Mouse (Mus musculus): ENCODE measurements around the gene Stra6l. TPM values are rescaled to one million over a fixed set of nuclear protein-coding genes. Genes with fewer than 3 reads are reported as not detected.
A peak's percentile ranks its signal among the peaks of the same experiment; 100 is the strongest.

Gene Stra6l
- polyA plus RNA-seq, 1 experiment from 2014 or later, result 5.9 TPM

GRCm38 (mm10) chr4:45848825-45849156 is 327 bp downstream of the Stra6l start:
- H3K9me3 ChIP-seq (replicated peaks), result no peaks in the 10 kb centered on the region
- H3K27ac ChIP-seq (replicated peaks), result peak overlapping the region; percentile 69
- H3K4me2 ChIP-seq, result peak overlapping the region; percentile 39
- H3K4me3 ChIP-seq (replicated peaks), result peak overlapping the region; percentile 41
- peaks cover 11% of the 10 kb centered on the region; the same call in 1 of the 2 replicates for H3K4me1 ChIP-seq (replicated peaks)
- H3K27me3 ChIP-seq, result no peaks in the 10 kb centered on the region; the same call in 1 of the 2 replicates
- 20% methylated on average over 10 of the region's 10 CpGs for WGBS (ENCODE audit: insufficient replicate concordance)
- no peaks in the 10 kb centered on the region for H3K36me3 ChIP-seq (replicated peaks)
- ATAC-seq (ENCODE audit: insufficient read depth), result 0 out of 2 replicates have a peak, but pooled peaks have one; percentile 31
- no peak overlapping the region for H3K9ac ChIP-seq

- Histone ChIP-seq H3K36me3 (replicated peaks) (no peaks in the 10 kb centered on the region), H3K9ac (no peak overlapping the region), H3K9me3 (replicated peaks) (no peaks in the 10 kb centered on the region), H3K4me3 (replicated peaks) (peak overlapping the region; percentile 41), H3K4me2 (peak overlapping the region; percentile 39), H3K4me1 (replicated peaks) (peaks cover 11% of the 10 kb centered on the region; the same call in 1 of the 2 replicates), H3K27me3 (no peaks in the 10 kb centered on the region; the same call in 1 of the 2 replicates), H3K27ac (replicated peaks) (0 out of 2 replicates have a peak overlapping the region, but pooled peaks have one; percentile 69)
- WGBS (ENCODE audit: insufficient replicate concordance), result 22% methylated on average over 1 of the region's 1 CpGs
- ATAC-seq (ENCODE audit: insufficient read depth), result no peak
Observed at GRCm38 (mm10) chr4:45849419-45849818, 955 bp downstream of the Stra6l start.

DNA sequence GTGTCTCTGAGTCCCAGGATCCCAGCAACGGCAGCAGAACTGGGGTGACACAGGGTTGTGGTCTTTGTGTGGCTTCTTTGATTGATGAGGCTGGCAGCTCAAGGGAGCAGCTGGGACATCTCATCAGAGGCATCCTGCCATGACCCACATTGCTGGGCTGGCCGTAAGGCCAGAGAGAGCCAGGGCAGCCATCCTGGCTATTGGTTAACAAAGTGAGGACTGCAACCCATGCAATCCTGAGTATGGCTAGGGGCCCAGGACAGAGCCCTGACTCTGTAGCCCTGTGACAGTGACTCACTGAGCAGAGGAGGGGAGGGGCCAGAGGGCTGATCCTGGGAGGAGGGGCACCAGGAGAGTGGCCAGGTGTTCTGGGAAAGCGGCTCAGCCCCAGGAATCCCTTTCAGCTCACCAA is 3.2 kb downstream of the Stra6l start:
- no peaks in the 10 kb centered on the region; the same call in 1 of the 2 replicates for H3K27me3 ChIP-seq
- H3K4me3 ChIP-seq (replicated peaks), result no peak overlapping the region
- no peak overlapping the region for H3K4me2 ChIP-seq
- H3K9ac ChIP-seq, result no peak overlapping the region
- 36% methylated on average over 3 of the region's 3 CpGs for WGBS (ENCODE audit: insufficient replicate concordance)
- ATAC-seq (ENCODE audit: insufficient read depth), result peak; percentile 81
- no peaks in the 10 kb centered on the region for H3K36me3 ChIP-seq (replicated peaks)
- H3K9me3 ChIP-seq (replicated peaks), result no peaks in the 10 kb centered on the region
- H3K4me1 ChIP-seq (replicated peaks), result peaks cover 11% of the 10 kb centered on the region; the same call in 1 of the 2 replicates
- H3K27ac ChIP-seq (replicated peaks), result no peak overlapping the region

DNA sequence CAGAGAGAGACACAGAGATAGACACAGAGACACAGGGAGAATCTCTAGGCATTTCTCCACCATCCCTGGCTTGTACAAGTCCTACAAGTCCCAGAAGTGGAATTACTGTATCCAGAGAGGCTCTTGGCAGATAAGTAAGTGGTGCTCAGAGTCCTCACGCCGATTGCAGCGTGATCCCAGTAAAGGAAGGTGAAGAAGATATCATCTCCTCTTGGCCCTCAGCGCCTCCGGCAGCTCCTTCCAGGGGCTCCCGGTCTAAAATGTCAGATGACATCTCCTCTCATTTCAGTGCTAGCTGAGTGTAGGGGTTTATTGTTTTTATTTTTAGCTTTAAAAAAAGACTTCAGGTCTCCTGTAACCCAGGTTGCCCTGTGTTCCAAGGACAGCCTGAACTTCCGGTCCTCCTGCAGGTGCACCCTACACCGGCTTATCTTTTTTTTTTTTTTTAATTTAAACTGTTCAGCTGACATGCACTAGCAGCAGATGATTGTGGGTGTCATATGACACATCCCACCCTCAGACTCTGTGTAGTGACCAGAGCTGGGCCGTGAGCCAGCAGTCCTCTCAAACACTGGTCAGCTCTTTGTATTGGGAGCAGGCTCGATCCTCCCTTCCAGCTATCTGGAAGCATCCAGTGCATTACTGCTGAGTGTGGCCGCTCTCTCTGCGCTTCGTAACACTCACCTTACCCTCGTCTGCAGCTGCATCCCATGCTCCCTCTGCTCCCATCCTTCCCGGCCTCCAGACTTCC is 5.2 kb downstream of the Stra6l start:
- H3K9ac ChIP-seq, result no peak overlapping the region
- H3K4me3 ChIP-seq (replicated peaks), result no peak overlapping the region
- ATAC-seq (ENCODE audit: insufficient read depth), result no peak
- peaks cover 4% of the 10 kb centered on the region; the same call in 1 of the 2 replicates for H3K4me1 ChIP-seq (replicated peaks)
- no peaks in the 10 kb centered on the region; the same call in 1 of the 2 replicates for H3K27me3 ChIP-seq
- no peaks in the 10 kb centered on the region for H3K9me3 ChIP-seq (replicated peaks)
- no peak overlapping the region for H3K27ac ChIP-seq (replicated peaks)
- WGBS (ENCODE audit: insufficient replicate concordance), result 62% methylated on average over 15 of the region's 15 CpGs
- no peak overlapping the region for H3K4me2 ChIP-seq
- H3K36me3 ChIP-seq (replicated peaks), result no peaks in the 10 kb centered on the region

- H3K4me1 ChIP-seq (replicated peaks), result peaks cover 4% of the 10 kb centered on the region; the same call in 1 of the 2 replicates
- H3K4me2 ChIP-seq, result no peak overlapping the region
- 46% methylated on average over 19 of the region's 19 CpGs for WGBS (ENCODE audit: insufficient replicate concordance)
- H3K9me3 ChIP-seq (replicated peaks), result no peaks in the 10 kb centered on the region
- H3K27me3 ChIP-seq, result no peaks in the 10 kb centered on the region
- H3K9ac ChIP-seq, result no peak overlapping the region
- H3K27ac ChIP-seq (replicated peaks), result no peak overlapping the region
- no peak for ATAC-seq (ENCODE audit: insufficient read depth)
- no peak overlapping the region for H3K4me3 ChIP-seq (replicated peaks)
- H3K36me3 ChIP-seq (replicated peaks), result 0 out of 2 replicates have a peak, but pooled peaks cover 4% of the 10 kb centered on the region
Observed at GRCm38 (mm10) chr4:45855803-45856424, 7.5 kb downstream of the Stra6l start.

DNA sequence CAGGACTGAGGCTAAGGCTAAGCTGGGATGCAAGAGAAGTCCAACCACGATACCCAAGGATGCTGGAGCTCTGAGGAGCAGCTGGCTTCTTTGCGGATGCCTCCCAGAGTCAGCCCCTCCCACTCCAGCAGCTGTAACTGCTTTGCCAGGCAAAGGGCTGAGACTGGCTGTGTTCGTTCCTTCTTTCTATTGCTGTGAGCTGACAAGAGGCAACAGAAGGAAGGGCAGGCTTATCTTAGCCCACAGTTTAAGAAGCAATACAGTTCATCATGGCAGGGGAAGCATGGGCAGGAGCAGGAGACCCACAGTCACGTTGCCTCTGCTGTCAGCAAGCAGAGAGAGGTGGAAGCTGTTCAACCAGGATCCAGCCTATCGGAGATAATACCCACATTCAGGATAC is 12.7 kb downstream of the Stra6l start:
- H3K4me1 ChIP-seq (replicated peaks), result no peaks in the 10 kb centered on the region
- no peak for ATAC-seq (ENCODE audit: insufficient read depth)
- no peak overlapping the region for H3K4me2 ChIP-seq
- WGBS (ENCODE audit: insufficient replicate concordance), result 40% methylated on average over 5 of the region's 5 CpGs
- H3K4me3 ChIP-seq (replicated peaks), result no peak overlapping the region
- no peaks in the 10 kb centered on the region for H3K27me3 ChIP-seq
- H3K9ac ChIP-seq, result no peak overlapping the region
- H3K9me3 ChIP-seq (replicated peaks), result no peaks in the 10 kb centered on the region
- H3K36me3 ChIP-seq (replicated peaks), result 0 out of 2 replicates have a peak, but pooled peaks cover 4% of the 10 kb centered on the region
- H3K27ac ChIP-seq (replicated peaks), result no peak overlapping the region

GRCm38 (mm10) chr4:45867416-45867815 is 19.0 kb downstream of the Stra6l start:
- H3K36me3 ChIP-seq (replicated peaks), result no peaks in the 10 kb centered on the region
- H3K27me3 ChIP-seq, result no peaks in the 10 kb centered on the region
- no peak overlapping the region for H3K27ac ChIP-seq (replicated peaks)
- ATAC-seq (ENCODE audit: insufficient read depth), result no peak
- H3K4me3 ChIP-seq (replicated peaks), result no peak overlapping the region
- WGBS (ENCODE audit: insufficient replicate concordance), result 72% methylated on average over 8 of the region's 8 CpGs
- no peaks in the 10 kb centered on the region for H3K9me3 ChIP-seq (replicated peaks)
- H3K9ac ChIP-seq, result no peak overlapping the region
- H3K4me1 ChIP-seq (replicated peaks), result no peaks in the 10 kb centered on the region
- H3K4me2 ChIP-seq, result no peak overlapping the region

DNA sequence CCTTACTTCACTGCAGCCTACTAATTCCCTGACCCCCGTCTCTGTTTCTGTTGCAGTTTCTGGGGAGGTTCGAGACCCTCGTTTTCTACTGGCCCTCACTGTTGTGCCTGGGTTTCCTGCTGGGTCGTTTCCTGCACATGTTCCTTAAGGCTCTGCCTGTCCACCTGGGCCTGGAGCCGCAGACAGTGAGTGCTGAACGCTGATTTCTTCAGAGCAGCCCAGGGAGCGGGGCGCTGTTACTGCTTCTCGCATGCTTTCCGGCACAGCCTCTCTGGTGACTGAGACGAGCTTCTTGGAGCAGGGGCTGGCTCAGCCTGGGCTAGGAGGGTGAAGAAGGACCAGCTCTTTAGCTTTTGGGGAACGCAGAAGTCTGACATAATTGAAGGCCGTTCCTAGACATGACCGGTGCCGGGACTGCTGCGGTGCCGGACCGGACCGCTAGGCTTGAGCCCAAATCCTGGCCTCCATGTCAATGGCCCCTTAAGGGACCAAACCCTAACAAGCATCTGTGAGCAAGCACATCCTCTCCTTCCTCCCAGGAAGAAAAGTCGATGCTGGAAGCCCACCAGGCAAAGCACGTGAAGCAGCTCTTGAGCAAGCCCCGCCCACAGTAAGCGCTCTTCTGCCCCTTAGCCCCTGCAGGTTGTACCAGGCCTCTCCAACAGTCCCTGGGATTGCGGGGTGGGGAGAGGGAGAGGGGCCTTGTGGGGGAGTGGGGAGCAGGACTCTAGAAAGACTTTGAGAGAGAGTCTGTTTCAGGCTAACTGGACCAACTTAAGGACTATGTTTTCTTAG is 20.8 kb downstream of the Stra6l start:
- H3K27me3 ChIP-seq, result no peaks in the 10 kb centered on the region
- no peak overlapping the region for H3K9ac ChIP-seq
- H3K4me1 ChIP-seq (replicated peaks), result no peaks in the 10 kb centered on the region
- no peak overlapping the region for H3K4me2 ChIP-seq
- no peak for ATAC-seq (ENCODE audit: insufficient read depth)
- no peak overlapping the region for H3K27ac ChIP-seq (replicated peaks)
- no peaks in the 10 kb centered on the region for H3K9me3 ChIP-seq (replicated peaks)
- no peak overlapping the region for H3K4me3 ChIP-seq (replicated peaks)
- WGBS (ENCODE audit: insufficient replicate concordance), result 33% methylated on average over 24 of the region's 24 CpGs
- H3K36me3 ChIP-seq (replicated peaks), result 0 out of 2 replicates have a peak, but pooled peaks cover 4% of the 10 kb centered on the region

DNA sequence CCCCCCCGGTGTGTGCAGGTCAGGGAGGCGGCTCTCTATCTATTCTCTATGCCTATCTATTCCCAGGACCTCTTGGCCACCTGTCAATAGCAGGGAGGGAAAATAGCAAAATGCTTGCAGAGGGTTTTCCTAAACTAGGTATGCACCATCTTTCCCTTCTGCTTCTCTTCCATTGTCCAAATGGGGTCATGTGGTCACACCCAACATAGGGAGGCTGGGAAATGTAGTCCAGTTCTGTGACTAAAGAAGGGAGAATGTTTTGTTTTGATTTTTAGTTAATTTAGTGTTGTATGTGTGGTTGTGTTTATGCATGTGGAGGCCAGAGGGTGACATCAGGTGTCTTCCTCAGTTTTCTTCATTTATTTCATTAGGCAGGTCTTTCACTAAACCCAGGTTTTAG is 23.7 kb downstream of the Stra6l start:
- Histone ChIP-seq H3K4me2 (no peak overlapping the region), H3K4me3 (replicated peaks) (no peak overlapping the region), H3K27ac (replicated peaks) (no peak overlapping the region), H3K4me1 (replicated peaks) (no peaks in the 10 kb centered on the region), H3K9ac (no peak overlapping the region), H3K27me3 (no peaks in the 10 kb centered on the region), H3K36me3 (replicated peaks) (peaks cover 24% of the 10 kb centered on the region; the same call in 1 of the 2 replicates), H3K9me3 (replicated peaks) (no peaks in the 10 kb centered on the region)
- WGBS (ENCODE audit: insufficient replicate concordance), result 63% methylated on average over 2 of the region's 2 CpGs
- ATAC-seq (ENCODE audit: insufficient read depth), result no peak

DNA sequence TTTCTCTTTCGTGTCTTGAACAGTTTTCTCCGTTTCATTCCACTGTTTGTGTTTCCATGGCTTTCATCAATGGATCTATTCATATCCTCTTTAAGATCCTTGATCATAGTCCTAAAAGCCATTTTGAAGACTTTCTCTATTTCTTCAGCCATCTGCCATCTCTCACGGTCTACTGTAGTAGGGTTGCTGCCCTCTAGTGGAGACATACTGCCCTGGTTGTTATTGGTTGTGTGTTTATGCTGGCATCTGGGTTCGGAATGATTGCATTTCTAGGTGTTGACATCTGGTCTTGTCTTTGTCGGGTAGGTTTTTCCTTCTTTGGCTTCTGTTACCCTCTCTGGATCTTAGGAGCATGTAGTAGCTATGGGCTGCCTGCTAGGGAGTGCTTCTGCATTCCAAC is 30.5 kb downstream of the Stra6l start:
- no peaks in the 10 kb centered on the region for H3K9me3 ChIP-seq (replicated peaks)
- no peaks in the 10 kb centered on the region for H3K27me3 ChIP-seq
- H3K4me1 ChIP-seq (replicated peaks), result no peaks in the 10 kb centered on the region
- H3K36me3 ChIP-seq (replicated peaks), result peaks cover 23% of the 10 kb centered on the region; the same call in 1 of the 2 replicates
- 38% methylated on average over 5 of the region's 5 CpGs for WGBS (ENCODE audit: insufficient replicate concordance)
- H3K4me3 ChIP-seq (replicated peaks), result no peak overlapping the region
- no peak for ATAC-seq (ENCODE audit: insufficient read depth)
- no peak overlapping the region for H3K4me2 ChIP-seq
- H3K27ac ChIP-seq (replicated peaks), result no peak overlapping the region
- H3K9ac ChIP-seq, result no peak overlapping the region

- Histone ChIP-seq H3K27me3 (no peaks in the 10 kb centered on the region), H3K9ac (no peak overlapping the region), H3K4me1 (replicated peaks) (no peaks in the 10 kb centered on the region), H3K27ac (replicated peaks) (no peak overlapping the region), H3K36me3 (replicated peaks) (no peaks in the 10 kb centered on the region), H3K4me3 (replicated peaks) (no peak overlapping the region), H3K4me2 (no peak overlapping the region), H3K9me3 (replicated peaks) (no peaks in the 10 kb centered on the region)
- no peak for ATAC-seq (ENCODE audit: insufficient read depth)
- 44% methylated on average over 9 of the region's 9 CpGs for WGBS (ENCODE audit: insufficient replicate concordance)
Observed at GRCm38 (mm10) chr4:45882521-45882920, 34.1 kb downstream of the Stra6l start.

All from liver, embryonic 15.5 days (tissue).